8 mouse cellular contexts compared by ENCODE assay signal in the genomic region with DNA sequence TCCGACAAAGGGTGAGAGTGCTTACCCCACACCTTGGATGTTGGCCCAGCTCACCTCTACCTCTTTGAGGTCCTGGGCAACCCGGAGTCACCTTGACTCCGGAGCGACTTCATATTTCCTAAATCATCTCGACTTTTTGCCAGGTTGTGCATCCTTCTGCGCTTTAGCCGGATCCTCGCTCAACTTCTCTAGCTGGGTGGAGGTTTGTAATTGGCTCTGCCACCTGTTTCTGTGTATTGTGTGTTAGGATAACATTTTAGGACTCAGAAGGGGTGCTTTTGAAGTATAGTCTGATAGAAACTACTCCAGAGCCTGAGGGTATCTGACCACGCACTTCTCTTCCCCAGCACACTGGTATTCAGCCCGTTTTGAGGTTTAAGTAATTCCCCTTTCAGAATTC. TPM values are rescaled to one million over a fixed set of nuclear protein-coding genes. Genes with fewer than 3 reads are reported as not detected.
DNase-seq lines count a peak whose midpoint lies in the region; ATAC-seq and TF ChIP-seq lines count a peak whose summit lies in the region.

No protein-coding gene starts in this region.

- TF ChIP-seq EP300 in lung, postnatal 0 days (IDR thresholded peaks at IDR 0.05) = no peak

- H3K4me2 ChIP-seq in lung, postnatal 0 days (replicated peaks; ENCODE audit: low read depth, low read length) = peak overlapping the region; percentile 74
- peak overlapping the region; percentile 72 for H3K4me2 ChIP-seq in embryonic facial prominence, embryonic 13.5 days

- H3K27ac ChIP-seq in lung, postnatal 0 days (ENCODE audit: low read length) = peak overlapping the region; percentile 89
- peak overlapping the region; percentile 94 for H3K27ac ChIP-seq in embryonic facial prominence, embryonic 13.5 days
- H3K27ac ChIP-seq in limb, embryonic 10.5 days = peak overlapping the region; percentile 97

- H3K9ac ChIP-seq in lung, postnatal 0 days (replicated peaks; ENCODE audit: low read depth) = peak overlapping the region; percentile 69
- peak overlapping the region; percentile 89 for H3K9ac ChIP-seq in embryonic facial prominence, embryonic 13.5 days

- H3K4me1 ChIP-seq in lung, postnatal 0 days (ENCODE audit: insufficient read depth, low read depth, low read length) = peaks cover 8% of the 10 kb centered on the region; the same call in 1 of the 2 replicates
- peaks cover 22% of the 10 kb centered on the region for H3K4me1 ChIP-seq in embryonic facial prominence, embryonic 13.5 days
- peaks cover 29% of the 10 kb centered on the region for H3K4me1 ChIP-seq in limb, embryonic 10.5 days

- TF ChIP-seq CTCF in lung, postnatal 0 days (IDR thresholded peaks at IDR 0.05) = no peak

- ATAC-seq in lung, postnatal 0 days = no peak
- ATAC-seq in embryonic facial prominence, embryonic 13.5 days (ENCODE audit: insufficient number of reproducible peaks, insufficient read depth, low FRiP score, low TSS enrichment, low read depth) = no peak
- ATAC-seq in inflammation-experienced regulatory T-cells, adult 6 months = no peak

- H3K27me3 ChIP-seq in lung, postnatal 0 days (replicated peaks; ENCODE audit: insufficient read depth, low read length) = no peaks in the 10 kb centered on the region
- no peaks in the 10 kb centered on the region for H3K27me3 ChIP-seq in embryonic facial prominence, embryonic 13.5 days
- no peaks in the 10 kb centered on the region for H3K27me3 ChIP-seq in limb, embryonic 10.5 days (ENCODE audit: low read depth, poor library complexity, severe bottlenecking)

- H3K4me3 ChIP-seq in lung, postnatal 0 days (ENCODE audit: low read depth, low read length) = peak overlapping the region; percentile 62
- peak overlapping the region; percentile 75 for H3K4me3 ChIP-seq in embryonic facial prominence, embryonic 13.5 days
- peak overlapping the region; percentile 78 for H3K4me3 ChIP-seq in limb, embryonic 10.5 days

- no peaks in the 10 kb centered on the region for H3K9me3 ChIP-seq in lung, postnatal 0 days (ENCODE audit: low read length)
- no peaks in the 10 kb centered on the region for H3K9me3 ChIP-seq in embryonic facial prominence, embryonic 13.5 days
- no peaks in the 10 kb centered on the region for H3K9me3 ChIP-seq in limb, embryonic 10.5 days (replicated peaks)

- WGBS in lung, postnatal 0 days = 1% methylated on average over 10 of the region's 10 CpGs
- WGBS in embryonic facial prominence, embryonic 13.5 days = 1% methylated on average over 10 of the region's 10 CpGs
- WGBS in limb, embryonic 10.5 days = 5% methylated on average over 10 of the region's 10 CpGs

- H3K36me3 ChIP-seq in lung, postnatal 0 days (ENCODE audit: insufficient read depth, low read length) = no peaks in the 10 kb centered on the region
- H3K36me3 ChIP-seq in embryonic facial prominence, embryonic 13.5 days = peaks cover 9% of the 10 kb centered on the region
- peaks cover 33% of the 10 kb centered on the region for H3K36me3 ChIP-seq in limb, embryonic 10.5 days

- peak; percentile 40 for DNase-seq in lung, postnatal 0 days (ENCODE audit: low spot score)
- no peak for DNase-seq in lung, postnatal 10 days
- DNase-seq in limb, embryonic 10.5 days (ENCODE audit: low spot score) = no peak
- peak; percentile 5 for DNase-seq in retina, embryonic 14.5 days (ENCODE audit: low spot score)
- no peak for DNase-seq in ovary, postnatal 14 days (ENCODE audit: low spot score)
- no peak for DNase-seq in layer of hippocampus, adult 9-11 months

RNA-seq across cellular contexts. Expression of gene Marf1, which starts 0.6 kb away (rescaled TPM):
- polyA plus RNA-seq in lung, postnatal 0 days (2015; fragmentation: Nextera tagmentation; extraction: Ambion mirVana) = 13.2 and 14.0 TPM in 2 replicates
- 19.0 and 22.4 TPM in 2 replicates for polyA plus RNA-seq in embryonic facial prominence, embryonic 13.5 days (2015; fragmentation: Nextera tagmentation; extraction: Ambion mirVana)
- polyA plus RNA-seq in limb, embryonic 10.5 days (2016; fragmentation: Nextera tagmentation; extraction: Ambion mirVana) = 13.7 and 17.0 TPM in 2 replicates
- 10 to 100 TPM; 31.1 to 35.7 (median 32.0) TPM for polyA plus RNA-seq in inflammation-experienced regulatory T-cells, adult 6 months (2017; shearing (Covaris generic))

RNA-seq across cellular contexts. Expression of gene Nde1, which starts 0.7 kb away (rescaled TPM):
- 37.7 TPM in 2 replicates for polyA plus RNA-seq in lung, postnatal 0 days (2015; fragmentation: Nextera tagmentation; extraction: Ambion mirVana)
- 122 and 130 TPM in 2 replicates for polyA plus RNA-seq in embryonic facial prominence, embryonic 13.5 days (2015; fragmentation: Nextera tagmentation; extraction: Ambion mirVana)
- polyA plus RNA-seq in limb, embryonic 10.5 days (2016; fragmentation: Nextera tagmentation; extraction: Ambion mirVana) = 188 and 189 TPM in 2 replicates
- polyA plus RNA-seq in inflammation-experienced regulatory T-cells, adult 6 months (2017; shearing (Covaris generic)) = 100 to 1,000 TPM in 1 of 3 experiments, 10 to 100 TPM in 2; 88.3 to 134 (median 98.5) TPM

Comparison
In these comparisons a context has a peak if more than half of its experiments do, and no peak if none do; other contexts are left out.
1. DNase-seq: peak in lung, postnatal 0 days (single experiment) and retina, embryonic 14.5 days (single experiment); none in lung, postnatal 10 days (single experiment), limb, embryonic 10.5 days (single experiment), ovary, postnatal 14 days (single experiment) and layer of hippocampus, adult 9-11 months (single experiment).
2. Peak in every context shown above with its lines, with median percentiles within 50 percentile points of each other: H3K27ac ChIP-seq and H3K4me3 ChIP-seq.